Mouse (Mus musculus): Measurements from ENCODE around the gene Npepps. TPM values are rescaled to one million over a fixed set of nuclear protein-coding genes. Genes with fewer than 3 reads are reported as not detected.

The Npepps gene
- polyA plus RNA-seq, 1 experiment from 2014 or later = 18.6 TPM

Other genes starting within 250 kb of the Npepps start
- 0.08 and 0.54 TPM in 2 replicates for gene Lrrc46, start 239.2 kb downstream of the Npepps start, polyA plus RNA-seq (2015; fragmentation: Nextera tagmentation; extraction: Ambion mirVana)
- gene Mrpl10, start 239.1 kb downstream of the Npepps start, polyA plus RNA-seq (2015; fragmentation: Nextera tagmentation; extraction: Ambion mirVana) = 34.0 and 34.6 TPM in 2 replicates
- gene Osbpl7, start 230.0 kb downstream of the Npepps start, polyA plus RNA-seq (2015; fragmentation: Nextera tagmentation; extraction: Ambion mirVana) = 2.3 and 2.9 TPM in 2 replicates
- gene Tbx21, start 165.3 kb downstream of the Npepps start, polyA plus RNA-seq (2015; fragmentation: Nextera tagmentation; extraction: Ambion mirVana) = 0.08 and 0.15 TPM in 2 replicates
- 1.9 and 2.1 TPM in 2 replicates for gene Tbkbp1, start 129.1 kb downstream of the Npepps start, polyA plus RNA-seq (2015; fragmentation: Nextera tagmentation; extraction: Ambion mirVana)
- gene Kpnb1, start 92.8 kb downstream of the Npepps start, polyA plus RNA-seq (2015; fragmentation: Nextera tagmentation; extraction: Ambion mirVana) = 18.4 and 18.6 TPM in 2 replicates
- gene Mrpl45, start 35.1 kb upstream of the Npepps start, polyA plus RNA-seq (2015; fragmentation: Nextera tagmentation; extraction: Ambion mirVana) = 21.4 and 24.4 TPM in 2 replicates
- gene Gpr179, start 71.4 kb upstream of the Npepps start, polyA plus RNA-seq (2015; fragmentation: Nextera tagmentation; extraction: Ambion mirVana) = 0.01 TPM in 1 of 2 replicates, not detected in the other
- 1.1 and 1.3 TPM in 2 replicates for gene Socs7, start 81.9 kb upstream of the Npepps start, polyA plus RNA-seq (2015; fragmentation: Nextera tagmentation; extraction: Ambion mirVana)
- gene Arhgap23, start 134.9 kb upstream of the Npepps start, polyA plus RNA-seq (2015; fragmentation: Nextera tagmentation; extraction: Ambion mirVana) = 6.6 and 9.4 TPM in 2 replicates
- gene 4933428G20Rik, start 219.7 kb upstream of the Npepps start, polyA plus RNA-seq (2015; fragmentation: Nextera tagmentation; extraction: Ambion mirVana) = 0.39 and 0.61 TPM in 2 replicates